Mouse (Mus musculus): Measurements from ENCODE around the gene Rnf149.

Gene Rnf149

GRCm38 (mm10) chr1:39528319-39528718 lies 48.9 kb downstream of the Rnf149 start:
- DNase-seq = no peak

GRCm38 (mm10) chr1:39527432-39527831 lies 49.8 kb downstream of the Rnf149 start:
- peak; percentile 89 to 91 for DNase-seq

- no peak for DNase-seq
Measured at GRCm38 (mm10) chr1:39526371-39527167, 50.6 kb downstream of the Rnf149 start.

GRCm38 (mm10) chr1:39525763-39526162 lies 51.4 kb downstream of the Rnf149 start:
- DNase-seq = no peak

- DNase-seq = peak; percentile 44
Measured at GRCm38 (mm10) chr1:39522519-39522918, 54.7 kb downstream of the Rnf149 start.

- DNase-seq = no peak
Measured at GRCm38 (mm10) chr1:39521326-39521725, 55.9 kb downstream of the Rnf149 start.

- no peak for DNase-seq
Measured at GRCm38 (mm10) chr1:39515303-39515991, 61.8 kb downstream of the Rnf149 start.

GRCm38 (mm10) chr1:39512183-39512582 lies 65.0 kb downstream of the Rnf149 start:
- no peak for DNase-seq

GRCm38 (mm10) chr1:39511775-39512174 lies 65.4 kb downstream of the Rnf149 start:
- no peak for DNase-seq

- DNase-seq = no peak
Measured at GRCm38 (mm10) chr1:39505600-39505999, 71.6 kb downstream of the Rnf149 start.

- DNase-seq = peak; percentile 10 to 15
Measured at GRCm38 (mm10) chr1:39504261-39504660, 72.9 kb downstream of the Rnf149 start.

- peak; percentile 25 to 28 for DNase-seq
Measured at GRCm38 (mm10) chr1:39502817-39503633, 74.2 kb downstream of the Rnf149 start.
